Mouse (Mus musculus): Measurements from ENCODE around the gene Gm2832.
"Not testable (repeated sequence)": the region's sequence is repeated elsewhere in the genome, so short reads cannot be mapped to it uniquely, and the experiment has no call there.

Gm2832 gene

DNA sequence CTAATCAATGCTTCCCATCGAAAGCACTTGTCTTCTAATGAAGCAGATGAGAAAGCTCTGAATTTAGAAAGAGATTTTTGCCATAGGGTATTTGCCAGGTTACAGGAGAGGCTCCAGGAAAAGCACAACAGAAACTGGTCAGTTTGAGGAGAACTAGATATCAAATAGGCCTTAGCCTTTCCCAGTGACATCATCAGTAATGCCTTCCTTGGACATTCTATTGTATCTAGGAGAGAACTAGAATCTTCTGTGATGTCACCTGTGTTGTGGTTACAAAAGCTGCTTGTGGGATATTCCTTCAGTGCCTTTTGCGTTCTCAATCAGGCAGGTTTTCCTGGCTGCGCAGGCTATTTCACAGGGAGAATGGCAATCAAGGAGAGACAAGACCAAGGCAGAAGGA, at the start of gene Gm2832:
TSS of gene Gm2832 (plus strand) at position 301 of the 400 bp plus-strand sequence.
- DNase-seq: not testable (repeated sequence)

- DNase-seq: not testable (repeated sequence)
Measured at GRCm38 (mm10) chr14:41263296-41263695, 15.3 kb upstream of the Gm2832 start.

DNA sequence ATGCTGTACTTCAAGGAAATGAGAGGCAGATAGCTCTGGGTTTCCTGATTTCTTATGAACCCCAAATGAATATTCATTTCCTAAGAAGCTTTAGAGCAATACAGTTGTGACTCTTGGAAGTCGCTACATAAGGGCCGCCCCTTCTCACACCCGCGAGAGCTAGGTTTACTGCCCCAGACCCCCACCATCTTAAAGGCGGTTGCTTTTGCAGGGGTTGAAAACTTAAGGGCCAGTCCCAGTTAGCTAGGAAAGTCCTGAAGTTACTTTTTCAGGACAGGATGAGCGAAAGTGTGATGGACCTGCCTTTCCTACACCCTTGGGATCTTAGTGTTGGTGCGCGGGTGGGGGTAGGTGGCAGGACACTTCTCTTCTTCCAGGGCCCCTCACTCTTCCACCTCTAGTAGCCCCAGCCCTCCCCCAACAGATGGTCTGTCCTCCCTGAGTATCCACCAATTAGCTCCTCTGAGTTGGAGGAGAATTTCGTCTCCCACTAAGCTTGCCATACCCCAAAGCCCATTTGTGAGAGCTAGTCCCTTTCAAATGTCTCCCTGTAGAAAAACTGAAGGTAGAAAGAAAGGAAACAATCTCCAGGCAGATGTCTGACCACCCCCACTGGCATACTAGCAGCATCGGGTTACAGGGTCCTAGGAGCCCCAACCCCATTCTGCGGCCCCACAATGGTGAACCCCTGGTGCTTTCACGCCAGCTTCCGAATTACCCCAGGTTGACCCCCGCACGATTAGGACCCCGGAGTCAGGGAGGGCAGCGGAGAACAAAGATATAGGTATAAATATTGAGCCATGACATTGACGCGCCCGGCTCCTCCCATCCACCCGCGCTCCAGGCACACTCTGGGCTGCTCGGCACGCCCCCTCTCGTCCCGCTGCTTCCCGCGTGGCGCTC, 14.5 kb upstream of the Gm2832 start:
- not testable (repeated sequence) for DNase-seq

DNA sequence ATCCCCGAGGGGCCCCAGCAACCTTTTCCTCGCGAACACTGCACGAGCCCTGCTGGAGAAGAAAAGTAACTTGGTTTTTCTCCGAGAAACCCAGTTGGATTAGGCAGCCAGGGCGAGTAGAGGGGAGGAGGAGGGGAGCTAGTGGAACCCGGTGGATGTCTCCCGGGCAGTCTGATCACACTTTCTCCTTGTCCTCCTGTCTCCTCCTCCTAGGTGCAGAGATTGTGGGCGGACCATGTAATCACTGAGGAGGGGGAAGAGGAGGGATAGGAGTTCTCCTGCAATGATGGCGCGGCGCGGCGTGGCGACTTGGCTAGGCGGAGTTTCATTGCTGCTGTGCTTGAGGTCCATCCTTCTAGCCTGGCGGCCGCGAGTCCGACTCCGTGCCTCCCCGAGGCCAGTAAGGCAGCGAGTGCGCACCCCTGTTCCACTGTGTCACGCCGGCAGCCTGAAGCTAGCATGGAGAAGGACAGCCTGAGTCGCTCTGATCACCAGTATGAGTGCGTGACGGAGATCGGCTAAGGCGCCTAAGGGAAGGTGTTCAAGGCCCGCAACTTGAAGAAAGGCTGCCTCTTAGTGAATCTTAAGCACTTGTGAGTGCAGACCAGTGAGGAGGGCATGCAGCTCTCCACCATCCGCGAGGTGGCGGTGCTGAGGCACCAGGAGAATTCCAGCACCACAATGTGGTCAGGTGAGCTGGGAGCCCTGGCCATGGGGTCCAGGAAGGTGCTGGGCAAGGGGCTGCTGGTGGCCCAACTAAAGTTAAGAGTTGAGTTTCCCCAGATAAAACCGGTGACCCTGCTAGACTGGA, 13.6 kb upstream of the Gm2832 start:
- not testable (repeated sequence) for DNase-seq

DNA sequence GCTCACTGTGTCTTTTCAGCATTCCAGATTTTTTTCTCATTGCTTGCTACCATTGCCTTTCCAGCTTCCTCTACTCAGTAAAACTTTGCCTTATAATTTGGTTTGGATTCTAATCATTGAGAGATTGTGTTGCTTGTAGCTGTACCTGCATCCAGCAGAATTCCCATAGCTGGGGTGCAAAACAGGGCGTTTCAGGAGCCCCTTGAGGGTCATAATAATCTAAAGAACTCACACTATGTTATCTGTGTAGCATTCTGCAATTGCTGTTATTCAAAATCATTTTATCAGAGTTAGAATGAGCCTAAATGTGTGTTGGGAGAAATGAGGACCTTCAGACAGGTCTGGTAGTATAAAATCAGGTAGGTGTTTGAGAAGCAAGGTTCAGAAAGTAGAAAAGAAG, 7.4 kb downstream of the Gm2832 start:
- DNase-seq: not testable (repeated sequence)

Measured in cerebellum, adult 11 months (tissue).